Mouse (Mus musculus) lung, postnatal 0 days (tissue): ENCODE results near the gene Afdn.

Experiments used
- CTCF ChIP-seq: IDR thresholded peaks from 2 replicates; pipeline ENCODE4 v1.5.1; 2016; ENCODE audit warnings: antibody characterized with exemption, mild to moderate bottlenecking
- EP300 ChIP-seq: IDR thresholded peaks from 2 replicates; pipeline ENCODE4 v1.6.1; 2016; ENCODE audit warnings: antibody characterized with exemption, mild to moderate bottlenecking, control low read depth

DNA sequence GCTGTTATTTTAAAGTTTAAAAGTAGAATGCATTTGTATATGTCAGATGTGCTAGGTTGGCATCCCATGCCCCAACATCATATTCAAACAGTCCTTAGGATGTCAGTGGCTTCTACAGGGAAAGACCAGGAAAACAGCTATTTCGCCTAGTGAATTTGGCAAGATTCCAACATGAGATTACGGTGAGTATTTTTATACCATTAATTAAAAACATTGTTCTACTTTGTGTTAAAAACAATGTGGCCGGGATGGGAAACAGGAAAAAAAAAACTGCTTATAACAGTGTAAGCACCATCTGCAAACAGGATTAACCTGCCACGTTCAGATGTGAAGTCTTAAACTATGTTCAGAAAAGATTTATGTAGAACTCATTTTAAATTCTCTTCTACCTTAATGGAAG is 153.6 kb downstream of the Afdn start:
- TF ChIP-seq CTCF (no peak), EP300 (no peak)
